Mouse (Mus musculus): Measurements from ENCODE around the gene Sco2.
A peak's percentile ranks its signal among the peaks of the same experiment; 100 is the strongest.

Sco2 gene

DNA sequence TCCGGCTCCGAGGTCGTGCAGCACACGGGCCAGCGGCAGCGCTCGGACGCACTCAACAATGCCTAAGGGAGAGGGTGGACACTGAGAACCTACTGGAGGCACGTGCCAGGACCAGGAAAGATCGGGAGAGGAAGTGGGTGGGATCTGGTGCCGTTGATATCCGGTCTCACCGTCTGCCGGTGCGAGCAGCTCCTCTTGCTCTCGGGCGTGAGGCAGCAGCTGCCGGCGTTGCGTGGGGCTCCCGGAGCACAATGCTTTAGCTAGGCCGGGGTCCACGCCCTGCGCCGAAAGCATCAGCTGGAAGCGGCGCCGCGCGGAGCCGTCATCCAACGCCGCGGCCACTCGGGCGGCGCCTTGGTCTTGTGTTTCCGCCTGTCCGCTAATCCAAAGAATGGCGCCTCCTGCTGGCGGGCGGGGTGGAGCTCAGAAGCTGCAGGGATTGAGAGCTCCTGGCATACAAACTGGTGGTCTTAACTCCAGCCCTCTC is at the start of gene Sco2:
TSS of gene Sco2 (minus strand) at position 85 of the 487 bp plus-strand sequence.
- peak; percentile 91 for DNase-seq

GRCm38 (mm10) chr15:89421938-89422337 is 48.3 kb upstream of the Sco2 start:
- peak; percentile 60 for DNase-seq

DNA sequence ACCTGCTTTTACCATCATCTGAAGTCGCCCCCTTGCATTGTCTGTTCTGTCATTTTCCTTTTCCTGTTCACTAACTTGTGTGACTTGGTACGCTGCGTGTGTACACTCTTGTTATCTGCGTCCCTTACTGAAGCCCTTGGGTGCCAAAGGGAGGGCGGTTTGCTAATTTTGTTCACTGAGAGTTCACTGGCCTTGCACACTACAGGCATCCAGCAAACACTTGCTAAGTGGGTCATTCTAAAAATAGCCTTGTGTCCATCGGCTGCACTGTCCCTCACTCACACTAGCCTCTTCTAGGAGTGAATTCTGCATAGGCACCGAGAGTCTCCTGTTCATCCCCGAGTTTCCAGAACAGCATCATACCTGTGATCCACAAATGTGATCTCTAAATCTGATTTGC is 41.6 kb upstream of the Sco2 start:
- peak; percentile 39 for DNase-seq

- DNase-seq: no peak
Observed at GRCm38 (mm10) chr15:89410118-89410517, 36.5 kb upstream of the Sco2 start, which contains the start of gene Syce3. Gene Syce3 (minus strand): TSS chr15:89410503.

- DNase-seq: no peak
Observed at GRCm38 (mm10) chr15:89406691-89407090, 33.0 kb upstream of the Sco2 start.

GRCm38 (mm10) chr15:89404831-89405623 is 31.4 kb upstream of the Sco2 start:
- no peak for DNase-seq

DNA sequence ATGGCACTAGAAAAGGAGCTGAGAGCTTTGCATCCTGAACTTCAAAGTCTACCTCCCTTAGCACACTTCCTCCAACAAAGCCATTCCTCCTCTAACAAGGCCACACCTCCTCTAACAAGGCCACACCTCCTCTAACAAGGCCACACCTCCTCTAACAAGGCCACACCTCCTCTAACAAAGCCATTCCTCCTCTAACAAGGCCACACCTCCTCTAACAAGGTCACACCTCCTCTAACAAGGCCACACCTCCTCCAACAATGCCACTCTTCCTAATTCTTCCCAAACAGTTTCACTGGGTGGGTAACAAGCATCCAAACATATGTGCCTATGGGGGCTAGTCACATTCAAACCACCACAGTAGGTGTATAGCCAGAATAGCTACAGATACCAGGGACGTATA is 28.8 kb upstream of the Sco2 start:
- DNase-seq: no peak

DNA sequence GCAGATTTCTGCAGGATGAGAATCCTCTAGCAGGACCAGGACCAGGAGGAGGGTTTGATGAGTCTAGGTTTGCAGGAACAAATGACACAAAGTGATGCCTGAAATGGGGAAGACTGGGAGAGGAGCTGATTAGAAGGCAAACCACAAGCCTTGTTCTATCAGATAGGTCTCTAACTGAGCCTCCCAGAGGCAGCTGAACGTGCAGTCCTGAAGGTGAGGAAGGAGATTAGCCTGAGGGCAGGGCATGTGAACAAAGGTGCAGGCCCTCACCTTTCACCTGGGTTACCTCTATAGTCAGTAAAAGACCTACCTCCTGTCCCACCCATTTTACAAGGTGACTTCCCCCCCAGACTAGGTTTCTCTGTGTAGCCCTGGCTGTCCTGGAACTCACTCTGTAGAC is 26.1 kb upstream of the Sco2 start:
- no peak for DNase-seq

GRCm38 (mm10) chr15:89398146-89398545 is 24.5 kb upstream of the Sco2 start:
- DNase-seq: no peak

DNA sequence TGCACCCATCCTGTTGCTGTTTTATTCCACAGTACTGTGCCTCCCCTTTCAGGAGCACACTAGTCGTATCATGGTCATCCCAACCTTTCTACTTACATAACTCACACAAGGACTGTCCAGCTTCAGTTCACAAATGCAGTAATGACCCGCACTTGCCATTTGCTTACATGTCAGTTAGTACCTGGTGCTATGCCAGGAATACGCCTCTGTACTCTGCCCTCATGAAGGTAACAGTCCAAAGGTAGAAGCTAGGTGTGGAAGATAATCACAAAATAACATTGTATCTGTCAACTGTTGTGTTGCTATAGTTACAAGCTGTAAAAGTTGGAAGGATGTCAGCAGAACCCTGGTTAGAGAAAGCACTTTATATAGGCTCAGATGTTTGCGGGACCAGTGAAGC is 23.2 kb upstream of the Sco2 start:
- no peak for DNase-seq

GRCm38 (mm10) chr15:89390081-89390480 is 16.4 kb upstream of the Sco2 start:
- peak; percentile 58 for DNase-seq

DNA sequence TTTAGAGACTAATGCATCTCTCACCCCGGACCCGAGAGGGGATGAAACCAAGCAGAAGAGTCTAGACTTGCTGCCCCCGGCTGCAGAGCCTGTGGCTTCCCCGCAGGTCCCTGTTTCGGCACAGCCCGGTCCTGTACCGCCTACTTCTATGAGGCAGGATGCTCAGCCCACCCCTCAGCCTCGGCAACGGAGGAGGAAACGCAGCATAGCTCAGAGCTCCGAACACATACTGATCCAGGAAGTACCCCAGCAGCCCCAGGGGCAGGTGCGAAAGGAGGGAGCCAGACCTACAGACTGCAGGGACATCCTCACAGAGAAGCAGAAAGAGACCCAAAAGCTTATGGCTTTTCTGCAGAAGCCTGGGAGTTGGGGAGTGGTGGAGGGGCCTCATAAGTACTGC is 13.5 kb upstream of the Sco2 start:
- no peak for DNase-seq

GRCm38 (mm10) chr15:89384617-89385016 is 11.0 kb upstream of the Sco2 start, which contains the start of gene Klhdc7b:
Gene Klhdc7b (plus strand): TSS chr15:89384917.
- no peak for DNase-seq

GRCm38 (mm10) chr15:89379429-89379828 is 5.8 kb upstream of the Sco2 start:
- peak; percentile 77 for DNase-seq

GRCm38 (mm10) chr15:89378831-89379401 is 5.3 kb upstream of the Sco2 start, which contains the start of gene Odf3b:
Gene Odf3b (minus strand): TSS chr15:89379282.
- peak; percentile 93 for DNase-seq

- DNase-seq: peak; percentile 74
Observed at GRCm38 (mm10) chr15:89377938-89378828, 4.5 kb upstream of the Sco2 start.

GRCm38 (mm10) chr15:89377362-89377761 is 3.7 kb upstream of the Sco2 start:
- peak; percentile 63 for DNase-seq

- DNase-seq: peak; percentile 53
Observed at GRCm38 (mm10) chr15:89376957-89377356, 3.3 kb upstream of the Sco2 start, which contains the start of gene Tymp. Gene Tymp (minus strand): TSS chr15:89377039.

- peak; percentile 57 for DNase-seq
Observed at GRCm38 (mm10) chr15:89376040-89376439, 2.4 kb upstream of the Sco2 start.

- peak; percentile 53 for DNase-seq
Observed at GRCm38 (mm10) chr15:89374801-89375534, 1.3 kb upstream of the Sco2 start.

- DNase-seq: no peak
Observed at GRCm38 (mm10) chr15:89374340-89374739, 694 bp upstream of the Sco2 start.
